Mouse (Mus musculus) layer of hippocampus, postnatal 14 days (tissue): ENCODE measurements around the gene Aqr. TPM values are rescaled to one million over a fixed set of nuclear protein-coding genes. Genes with fewer than 3 reads are reported as not detected.
A peak's percentile ranks its signal among the peaks of the same experiment; 100 is the strongest.

Source experiments
- DNase-seq, 2 experiments: peaks; one replicate each; pipeline ENCODE4 v3.0.0; 2021 to 2022; ENCODE audit warnings: low spot score in 2 of 2, mixed read lengths in 1 of 2
- total RNA-seq, 2 experiments: library from RNA; stranded (reverse); gene quantifications; 2 replicates each; pipeline ENCODE4 v1.2.3; 2021

Gene Aqr
- total RNA-seq, 2 experiments from 2014 or later: 23.5 to 27.6 TPM

GRCm38 (mm10) chr2:114143842-114144241 lies 43.0 kb downstream of the Aqr start:
- peak in 1 of 2 experiments; percentile 2 for DNase-seq

- no peak for DNase-seq
Measured at GRCm38 (mm10) chr2:114136755-114137154, 50.1 kb downstream of the Aqr start.

- no peak for DNase-seq
Measured at GRCm38 (mm10) chr2:114135777-114136176, 51.0 kb downstream of the Aqr start.

GRCm38 (mm10) chr2:114133355-114133754 lies 53.5 kb downstream of the Aqr start:
- no peak for DNase-seq

GRCm38 (mm10) chr2:114130657-114131056 lies 56.2 kb downstream of the Aqr start:
- no peak for DNase-seq

GRCm38 (mm10) chr2:114123304-114123703 lies 63.5 kb downstream of the Aqr start:
- no peak for DNase-seq

- no peak for DNase-seq
Measured at GRCm38 (mm10) chr2:114119451-114119850, 67.4 kb downstream of the Aqr start.

GRCm38 (mm10) chr2:114117665-114118064 lies 69.2 kb downstream of the Aqr start:
- DNase-seq: no peak

- DNase-seq: no peak
Measured at GRCm38 (mm10) chr2:114117235-114117634, 69.6 kb downstream of the Aqr start.

- DNase-seq: no peak
Measured at GRCm38 (mm10) chr2:114115563-114115962, 71.3 kb downstream of the Aqr start.

- no peak for DNase-seq
Measured at GRCm38 (mm10) chr2:114107288-114108278, 79.2 kb downstream of the Aqr start.

- DNase-seq: no peak
Measured at GRCm38 (mm10) chr2:114106383-114106782, 80.4 kb downstream of the Aqr start.

- no peak for DNase-seq
Measured at GRCm38 (mm10) chr2:114102471-114102870, 84.4 kb downstream of the Aqr start.

GRCm38 (mm10) chr2:114100834-114101233 lies 86.0 kb downstream of the Aqr start:
- no peak for DNase-seq

GRCm38 (mm10) chr2:114099816-114100215 lies 87.0 kb downstream of the Aqr start:
- DNase-seq: no peak

GRCm38 (mm10) chr2:114099109-114099508 lies 87.7 kb downstream of the Aqr start:
- no peak for DNase-seq

- DNase-seq: no peak
Measured at GRCm38 (mm10) chr2:114097627-114098026, 89.2 kb downstream of the Aqr start.

GRCm38 (mm10) chr2:114096570-114096969 lies 90.3 kb downstream of the Aqr start:
- no peak for DNase-seq

GRCm38 (mm10) chr2:114095348-114095747 lies 91.5 kb downstream of the Aqr start:
- DNase-seq: peak in 1 of 2 experiments; percentile 4

- DNase-seq: no peak
Measured at GRCm38 (mm10) chr2:114094696-114095095, 92.1 kb downstream of the Aqr start.

- no peak for DNase-seq
Measured at GRCm38 (mm10) chr2:114093577-114093976, 93.2 kb downstream of the Aqr start.

GRCm38 (mm10) chr2:114089862-114090261 lies 97.0 kb downstream of the Aqr start:
- DNase-seq: no peak

GRCm38 (mm10) chr2:114087271-114087670 lies 99.6 kb downstream of the Aqr start:
- DNase-seq: no peak
